Mouse (Mus musculus): ENCODE measurements around the gene Myo10. TPM values are rescaled to one million over a fixed set of nuclear protein-coding genes. Genes with fewer than 3 reads are reported as not detected.

Myo10 gene
- polyA plus RNA-seq, 1 experiment, result 26.1 TPM

- Histone ChIP-seq H3K4me1 (replicated peaks; ENCODE audit: control insufficient read depth, insufficient read depth, low read length) (peaks cover 8% of the 10 kb centered on the region; the same call in 1 of the 2 replicates), H3K27ac (ENCODE audit: control insufficient read depth, insufficient read depth, low read length) (no peak overlapping the region), H3K36me3 (ENCODE audit: control insufficient read depth, insufficient read depth, low read length) (no peaks in the 10 kb centered on the region), H3K27me3 (ENCODE audit: control insufficient read depth, insufficient read depth, low read length) (no peaks in the 10 kb centered on the region), H3K4me3 (ENCODE audit: control insufficient read depth, insufficient read depth, low read length) (no peak overlapping the region)
- DNase-seq, result no peak
- no peak for TF ChIP-seq POLR2A (IDR thresholded peaks at IDR 0.05; ENCODE audit: control insufficient read depth, extremely low read depth, insufficient read depth, low read length, poor library complexity)
- no peak for TF ChIP-seq CTCF (IDR thresholded peaks at IDR 0.05; ENCODE audit: borderline replicate concordance, control insufficient read depth, extremely low read depth, insufficient read depth, low read length, poor library complexity)
- 36% methylated on average over 4 of the region's 4 CpGs for WGBS
These were observed 76.8 kb downstream of the Myo10 start for GRCm38 (mm10) chr15:25699032-25699557.

DNA sequence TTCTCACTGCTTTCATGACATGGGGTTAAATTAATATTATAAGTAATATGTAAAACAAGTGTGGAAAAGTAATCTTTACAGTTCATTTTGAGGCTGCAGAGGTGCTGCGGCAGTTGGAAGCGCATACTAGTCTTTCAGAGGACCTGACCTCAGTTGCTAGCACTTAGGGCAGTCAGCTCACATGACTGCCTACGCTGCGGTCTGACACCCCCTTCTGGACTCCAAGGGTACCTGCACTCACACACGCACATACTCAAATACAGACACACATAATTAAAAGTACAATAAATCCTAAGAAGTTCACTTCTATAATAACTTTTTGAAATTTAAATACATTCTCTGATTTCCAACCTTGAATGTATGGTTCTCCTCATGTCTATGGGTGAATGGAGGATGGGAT, 80.3 kb downstream of the Myo10 start:
- DNase-seq, result no peak
- 97% methylated on average over 5 of the region's 5 CpGs for WGBS
- H3K4me3 ChIP-seq (ENCODE audit: control insufficient read depth, insufficient read depth, low read length), result no peak overlapping the region
- H3K27ac ChIP-seq (ENCODE audit: control insufficient read depth, insufficient read depth, low read length), result no peak overlapping the region
- H3K36me3 ChIP-seq (ENCODE audit: control insufficient read depth, insufficient read depth, low read length), result no peaks in the 10 kb centered on the region
- no peaks in the 10 kb centered on the region for H3K27me3 ChIP-seq (ENCODE audit: control insufficient read depth, insufficient read depth, low read length)
- no peaks in the 10 kb centered on the region for H3K4me1 ChIP-seq (replicated peaks; ENCODE audit: control insufficient read depth, insufficient read depth, low read length)
- TF ChIP-seq CTCF (IDR thresholded peaks at IDR 0.05; ENCODE audit: borderline replicate concordance, control insufficient read depth, extremely low read depth, insufficient read depth, low read length, poor library complexity) (no peak), POLR2A (IDR thresholded peaks at IDR 0.05; ENCODE audit: control insufficient read depth, extremely low read depth, insufficient read depth, low read length, poor library complexity) (no peak)

GRCm38 (mm10) chr15:25704809-25705585, 82.7 kb downstream of the Myo10 start:
- 96% methylated on average over 11 of the region's 11 CpGs for WGBS

DNA sequence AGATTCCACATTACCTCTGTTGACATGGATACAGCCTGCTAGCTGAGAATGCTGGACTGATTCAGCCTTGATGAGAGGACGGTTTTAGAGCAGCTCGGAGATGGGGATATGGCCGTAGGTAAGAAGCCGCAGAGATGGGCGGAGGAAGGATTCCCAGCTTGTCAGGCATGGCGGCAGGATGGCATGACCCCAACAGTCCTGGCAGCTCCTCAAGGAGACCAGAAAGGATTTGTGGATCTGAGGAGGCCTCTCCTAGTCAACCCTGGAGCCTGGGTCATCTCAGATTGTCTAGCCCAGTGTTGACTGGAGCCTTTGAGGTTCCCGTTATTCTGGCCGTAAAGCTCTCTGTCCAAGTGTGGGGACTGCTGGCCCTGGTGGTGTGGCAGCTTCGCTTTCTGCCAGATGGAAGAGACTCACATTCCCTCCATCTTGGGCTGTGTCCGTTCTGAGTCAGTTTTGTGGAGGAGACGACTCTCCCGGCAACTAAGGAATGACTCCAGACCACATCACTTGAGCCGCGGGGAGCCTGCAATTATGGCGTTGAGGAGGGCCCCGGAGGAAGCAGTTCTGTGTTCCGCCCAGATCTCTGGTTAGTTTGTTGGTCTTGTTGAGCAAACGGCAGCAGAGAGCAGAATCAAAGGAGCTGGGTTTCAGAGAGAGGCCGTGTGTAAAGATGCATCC, 84.7 kb downstream of the Myo10 start:
- Histone ChIP-seq H3K4me3 (ENCODE audit: control insufficient read depth, insufficient read depth, low read length) (no peak overlapping the region), H3K27ac (ENCODE audit: control insufficient read depth, insufficient read depth, low read length) (no peak overlapping the region), H3K27me3 (ENCODE audit: control insufficient read depth, insufficient read depth, low read length) (no peaks in the 10 kb centered on the region), H3K4me1 (replicated peaks; ENCODE audit: control insufficient read depth, insufficient read depth, low read length) (no peaks in the 10 kb centered on the region), H3K36me3 (ENCODE audit: control insufficient read depth, insufficient read depth, low read length) (no peaks in the 10 kb centered on the region)
- WGBS, result 93% methylated on average over 19 of the region's 19 CpGs
- TF ChIP-seq POLR2A (IDR thresholded peaks at IDR 0.05; ENCODE audit: control insufficient read depth, extremely low read depth, insufficient read depth, low read length, poor library complexity) (no peak), CTCF (IDR thresholded peaks at IDR 0.05; ENCODE audit: borderline replicate concordance, control insufficient read depth, extremely low read depth, insufficient read depth, low read length, poor library complexity) (no peak)
- DNase-seq, result no peak

More at GRCm38 (mm10) chr15:25704809-25705585, 82.7 kb downstream of the Myo10 start:
- no peaks in the 10 kb centered on the region for H3K4me1 ChIP-seq (replicated peaks; ENCODE audit: control insufficient read depth, insufficient read depth, low read length)
- H3K36me3 ChIP-seq (ENCODE audit: control insufficient read depth, insufficient read depth, low read length), result no peaks in the 10 kb centered on the region
- H3K27ac ChIP-seq (ENCODE audit: control insufficient read depth, insufficient read depth, low read length), result no peak overlapping the region
- no peaks in the 10 kb centered on the region for H3K27me3 ChIP-seq (ENCODE audit: control insufficient read depth, insufficient read depth, low read length)
- TF ChIP-seq CTCF (IDR thresholded peaks at IDR 0.05; ENCODE audit: borderline replicate concordance, control insufficient read depth, extremely low read depth, insufficient read depth, low read length, poor library complexity) (no peak), POLR2A (IDR thresholded peaks at IDR 0.05; ENCODE audit: control insufficient read depth, extremely low read depth, insufficient read depth, low read length, poor library complexity) (no peak)
- no peak overlapping the region for H3K4me3 ChIP-seq (ENCODE audit: control insufficient read depth, insufficient read depth, low read length)
- no peak for DNase-seq

DNA sequence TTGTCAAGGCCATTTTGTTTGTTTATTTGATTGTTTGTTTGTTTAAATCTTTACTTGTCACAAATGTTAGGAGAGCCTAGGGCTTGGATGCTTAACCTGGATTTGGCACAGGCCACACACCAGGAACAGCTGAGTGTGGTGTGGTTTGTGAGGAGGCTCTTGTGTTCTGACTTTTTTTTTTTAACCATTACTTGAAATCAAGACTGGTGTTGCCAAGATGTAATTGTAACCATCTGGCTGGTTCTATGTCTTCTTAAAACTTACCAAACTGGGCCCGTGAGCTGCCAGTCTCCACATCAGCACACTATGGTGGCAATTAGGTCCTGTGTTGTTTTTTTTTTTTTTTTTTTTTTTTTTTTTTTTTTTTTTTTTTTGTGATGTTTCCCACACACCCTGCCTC, 85.6 kb downstream of the Myo10 start:
- Histone ChIP-seq H3K4me1 (replicated peaks; ENCODE audit: control insufficient read depth, insufficient read depth, low read length) (no peaks in the 10 kb centered on the region), H3K27ac (ENCODE audit: control insufficient read depth, insufficient read depth, low read length) (no peak overlapping the region), H3K27me3 (ENCODE audit: control insufficient read depth, insufficient read depth, low read length) (no peaks in the 10 kb centered on the region), H3K36me3 (ENCODE audit: control insufficient read depth, insufficient read depth, low read length) (no peaks in the 10 kb centered on the region), H3K4me3 (ENCODE audit: control insufficient read depth, insufficient read depth, low read length) (no peak overlapping the region)
- WGBS, result 84% methylated on average over 1 of the region's 1 CpGs
- no peak for DNase-seq
- no peak for TF ChIP-seq CTCF (IDR thresholded peaks at IDR 0.05; ENCODE audit: borderline replicate concordance, control insufficient read depth, extremely low read depth, insufficient read depth, low read length, poor library complexity)
- TF ChIP-seq POLR2A (IDR thresholded peaks at IDR 0.05; ENCODE audit: control insufficient read depth, extremely low read depth, insufficient read depth, low read length, poor library complexity), result no peak

DNA sequence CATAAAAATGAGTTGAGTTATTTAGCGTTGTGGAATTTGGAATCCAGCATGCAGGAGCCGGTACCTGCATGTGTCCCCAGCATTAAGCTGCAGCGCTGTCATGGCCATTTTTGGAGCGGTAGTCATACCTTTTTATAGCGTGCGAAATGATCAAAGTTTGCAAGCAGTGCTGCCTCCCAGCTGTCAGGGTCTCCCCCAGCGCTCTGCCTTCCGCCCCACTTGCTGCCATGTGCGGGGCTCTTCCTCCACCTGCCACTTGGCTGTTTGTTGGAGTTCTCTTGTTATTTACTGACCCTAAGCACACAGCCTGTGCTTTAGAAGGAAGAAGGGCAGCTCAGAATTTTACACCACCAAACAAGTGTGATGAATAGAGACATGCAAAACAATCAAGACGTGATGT, 88.6 kb downstream of the Myo10 start:
- 91% methylated on average over 10 of the region's 10 CpGs for WGBS
- no peak overlapping the region for H3K27ac ChIP-seq (ENCODE audit: control insufficient read depth, insufficient read depth, low read length)
- no peaks in the 10 kb centered on the region for H3K27me3 ChIP-seq (ENCODE audit: control insufficient read depth, insufficient read depth, low read length)
- H3K4me3 ChIP-seq (ENCODE audit: control insufficient read depth, insufficient read depth, low read length), result no peak overlapping the region
- no peaks in the 10 kb centered on the region for H3K4me1 ChIP-seq (replicated peaks; ENCODE audit: control insufficient read depth, insufficient read depth, low read length)
- H3K36me3 ChIP-seq (ENCODE audit: control insufficient read depth, insufficient read depth, low read length), result no peaks in the 10 kb centered on the region
- TF ChIP-seq CTCF (IDR thresholded peaks at IDR 0.05; ENCODE audit: borderline replicate concordance, control insufficient read depth, extremely low read depth, insufficient read depth, low read length, poor library complexity) (no peak), POLR2A (IDR thresholded peaks at IDR 0.05; ENCODE audit: control insufficient read depth, extremely low read depth, insufficient read depth, low read length, poor library complexity) (no peak)
- no peak for DNase-seq
